8 mouse cellular contexts compared by ENCODE assay signal in genomic region chr7:108950762-108951331, GRCm38 (mm10). TPM values are rescaled to one million over a fixed set of nuclear protein-coding genes. Genes with fewer than 3 reads are reported as not detected.
DNase-seq lines count a peak whose midpoint lies in the region; ATAC-seq and TF ChIP-seq lines count a peak whose summit lies in the region.

No protein-coding gene starts in this region.

- no peak for TF ChIP-seq EP300 in liver, postnatal 0 days (IDR thresholded peaks at IDR 0.05; ENCODE audit: low read depth)

- peak; percentile 8 for DNase-seq in lung, embryonic 14.5 days
- no peak for DNase-seq in lung, postnatal 10 days
- peak; percentile 63 for DNase-seq in cerebellum, adult 11-12 months
- peak; percentile 68 for DNase-seq in layer of hippocampus, adult 11-12 months (ENCODE audit: low spot score)
- no peak for DNase-seq in liver, postnatal 0 days
- no peak for DNase-seq in lung, adult 18-20 months

- peak overlapping the region; percentile 82 for H3K4me2 ChIP-seq in lung, embryonic 14.5 days
- H3K4me2 ChIP-seq in forebrain, embryonic 16.5 days (ENCODE audit: low read length), result peak overlapping the region; percentile 86
- H3K4me2 ChIP-seq in liver, postnatal 0 days (ENCODE audit: low read depth, low read length), result peak overlapping the region; percentile 61
- H3K4me2 ChIP-seq in stomach, embryonic 15.5 days, result peak overlapping the region; percentile 72

- H3K27me3 ChIP-seq in lung, embryonic 14.5 days (ENCODE audit: insufficient read depth, low read length), result peaks cover 30% of the 10 kb centered on the region
- peaks cover 27% of the 10 kb centered on the region for H3K27me3 ChIP-seq in forebrain, embryonic 16.5 days (replicated peaks; ENCODE audit: control insufficient read depth, insufficient read depth, low read length)
- H3K27me3 ChIP-seq in liver, postnatal 0 days (ENCODE audit: insufficient read depth, low read length), result peaks cover 38% of the 10 kb centered on the region
- peaks cover 39% of the 10 kb centered on the region for H3K27me3 ChIP-seq in stomach, embryonic 15.5 days (replicated peaks)

- peak; percentile 19; the same call in 1 of the 2 replicates for ATAC-seq in lung, embryonic 14.5 days (ENCODE audit: insufficient read depth)
- ATAC-seq in forebrain, embryonic 16.5 days, result peak; percentile 42
- ATAC-seq in liver, postnatal 0 days, result no peak
- no peak for ATAC-seq in stomach, embryonic 15.5 days (ENCODE audit: insufficient read depth, low FRiP score, low read depth)

- no peak for TF ChIP-seq CTCF in lung, embryonic 14.5 days (IDR thresholded peaks at IDR 0.05; ENCODE audit: low read depth)
- TF ChIP-seq CTCF in liver, postnatal 0 days (IDR thresholded peaks at IDR 0.05; ENCODE audit: low read depth), result no peak

- H3K9me3 ChIP-seq in lung, embryonic 14.5 days (ENCODE audit: low read depth, low read length), result no peaks in the 10 kb centered on the region
- no peaks in the 10 kb centered on the region for H3K9me3 ChIP-seq in forebrain, embryonic 16.5 days (ENCODE audit: control insufficient read depth, low read length)
- H3K9me3 ChIP-seq in liver, postnatal 0 days (ENCODE audit: low read length), result no peaks in the 10 kb centered on the region
- no peaks in the 10 kb centered on the region for H3K9me3 ChIP-seq in stomach, embryonic 15.5 days

- no peaks in the 10 kb centered on the region for H3K4me1 ChIP-seq in lung, embryonic 14.5 days (ENCODE audit: insufficient read depth)
- peaks cover 12% of the 10 kb centered on the region for H3K4me1 ChIP-seq in forebrain, embryonic 16.5 days (replicated peaks; ENCODE audit: control insufficient read depth, insufficient read depth, low read length)
- peaks cover 2% of the 10 kb centered on the region; the same call in 1 of the 2 replicates for H3K4me1 ChIP-seq in liver, postnatal 0 days (ENCODE audit: insufficient read depth)
- H3K4me1 ChIP-seq in stomach, embryonic 15.5 days, result peaks cover 10% of the 10 kb centered on the region

- WGBS in lung, embryonic 14.5 days, result under 1% methylated on average over 52 of the region's 52 CpGs
- WGBS in forebrain, embryonic 16.5 days, result under 1% methylated on average over 52 of the region's 52 CpGs
- WGBS in liver, postnatal 0 days (ENCODE audit: insufficient replicate concordance), result 2% methylated on average over 51 of the region's 52 CpGs
- under 1% methylated on average over 52 of the region's 52 CpGs for WGBS in stomach, embryonic 15.5 days

- H3K4me3 ChIP-seq in lung, embryonic 14.5 days (ENCODE audit: low read depth, low read length), result peak overlapping the region; percentile 43
- H3K4me3 ChIP-seq in forebrain, embryonic 16.5 days (replicated peaks; ENCODE audit: low read length), result peak overlapping the region; percentile 78
- H3K4me3 ChIP-seq in liver, postnatal 0 days (ENCODE audit: low read depth, low read length), result peak overlapping the region; percentile 26; the same call in 1 of the 2 replicates
- peak overlapping the region; percentile 39 for H3K4me3 ChIP-seq in stomach, embryonic 15.5 days (replicated peaks)

- H3K36me3 ChIP-seq in lung, embryonic 14.5 days (ENCODE audit: insufficient read depth), result peaks cover 4% of the 10 kb centered on the region; the same call in 1 of the 2 replicates
- H3K36me3 ChIP-seq in forebrain, embryonic 16.5 days (ENCODE audit: control insufficient read depth, insufficient read depth), result no peaks in the 10 kb centered on the region; the same call in 1 of the 2 replicates
- H3K36me3 ChIP-seq in liver, postnatal 0 days (replicated peaks; ENCODE audit: insufficient read depth, low read length), result no peaks in the 10 kb centered on the region
- H3K36me3 ChIP-seq in stomach, embryonic 15.5 days, result no peaks in the 10 kb centered on the region

- no peak overlapping the region for H3K27ac ChIP-seq in lung, embryonic 14.5 days (ENCODE audit: low read depth)
- peak overlapping the region; percentile 66 for H3K27ac ChIP-seq in forebrain, embryonic 16.5 days (ENCODE audit: low read length)
- H3K27ac ChIP-seq in liver, postnatal 0 days (ENCODE audit: low read depth), result no peak overlapping the region
- H3K27ac ChIP-seq in stomach, embryonic 15.5 days, result no peak overlapping the region

- 0 out of 2 replicates have a peak overlapping the region, but pooled peaks have one; percentile 32 for H3K9ac ChIP-seq in lung, embryonic 14.5 days
- peak overlapping the region; percentile 76 for H3K9ac ChIP-seq in forebrain, embryonic 16.5 days (replicated peaks; ENCODE audit: low read depth, low read length)
- H3K9ac ChIP-seq in liver, postnatal 0 days (replicated peaks), result no peak overlapping the region
- no peak overlapping the region for H3K9ac ChIP-seq in stomach, embryonic 15.5 days

RNA-seq across cellular contexts. Expression of gene Tub, which starts 0.7 kb away (rescaled TPM):
- 2.0 and 2.2 TPM in 2 replicates for polyA plus RNA-seq in lung, embryonic 14.5 days (2014; fragmentation: Nextera tagmentation; extraction: Ambion mirVana)
- polyA plus RNA-seq in forebrain, embryonic 16.5 days (2015; fragmentation: Nextera tagmentation; extraction: Ambion mirVana), result 49.4 and 57.8 TPM in 2 replicates
- not detected in 2 replicates for polyA plus RNA-seq in liver, postnatal 0 days (2015; fragmentation: Nextera tagmentation; extraction: Ambion mirVana)
- 2.5 TPM in 2 replicates for polyA plus RNA-seq in stomach, embryonic 15.5 days (2015; fragmentation: Nextera tagmentation; extraction: Ambion mirVana)

RNA-seq across cellular contexts. Expression of gene Eif3f, which starts 16.6 kb away (rescaled TPM):
- 108 and 119 TPM in 2 replicates for polyA plus RNA-seq in lung, embryonic 14.5 days (2014; fragmentation: Nextera tagmentation; extraction: Ambion mirVana)
- 80.5 and 85.1 TPM in 2 replicates for polyA plus RNA-seq in forebrain, embryonic 16.5 days (2015; fragmentation: Nextera tagmentation; extraction: Ambion mirVana)
- polyA plus RNA-seq in liver, postnatal 0 days (2015; fragmentation: Nextera tagmentation; extraction: Ambion mirVana), result 34.6 and 36.9 TPM in 2 replicates
- 78.4 and 83.4 TPM in 2 replicates for polyA plus RNA-seq in stomach, embryonic 15.5 days (2015; fragmentation: Nextera tagmentation; extraction: Ambion mirVana)

RNA-seq across cellular contexts. Expression of gene Nlrp10, which starts 20.9 kb away (rescaled TPM):
- polyA plus RNA-seq in lung, embryonic 14.5 days (2014; fragmentation: Nextera tagmentation; extraction: Ambion mirVana), result 0.22 and 0.65 TPM in 2 replicates
- not detected in 2 replicates for polyA plus RNA-seq in forebrain, embryonic 16.5 days (2015; fragmentation: Nextera tagmentation; extraction: Ambion mirVana)
- not detected in 2 replicates for polyA plus RNA-seq in liver, postnatal 0 days (2015; fragmentation: Nextera tagmentation; extraction: Ambion mirVana)
- polyA plus RNA-seq in stomach, embryonic 15.5 days (2015; fragmentation: Nextera tagmentation; extraction: Ambion mirVana), result 0.12 and 0.23 TPM in 2 replicates

RNA-seq across cellular contexts. Expression of gene Olfr519, which starts 56.6 kb away (rescaled TPM):
- not detected in 2 replicates for polyA plus RNA-seq in lung, embryonic 14.5 days (2014; fragmentation: Nextera tagmentation; extraction: Ambion mirVana)
- polyA plus RNA-seq in forebrain, embryonic 16.5 days (2015; fragmentation: Nextera tagmentation; extraction: Ambion mirVana), result not detected in 2 replicates
- polyA plus RNA-seq in liver, postnatal 0 days (2015; fragmentation: Nextera tagmentation; extraction: Ambion mirVana), result not detected in 2 replicates
- polyA plus RNA-seq in stomach, embryonic 15.5 days (2015; fragmentation: Nextera tagmentation; extraction: Ambion mirVana), result not detected in 2 replicates

Comparison
In these comparisons a context has a peak if more than half of its experiments do, and no peak if none do; other contexts are left out.
1. DNase-seq: peak in lung, embryonic 14.5 days (single experiment), cerebellum, adult 11-12 months (single experiment) and layer of hippocampus, adult 11-12 months (single experiment); none in lung, postnatal 10 days (single experiment), liver, postnatal 0 days (single experiment) and lung, adult 18-20 months (0 of 2).
2. ATAC-seq: peak in lung, embryonic 14.5 days (single experiment) and forebrain, embryonic 16.5 days (single experiment); none in liver, postnatal 0 days (single experiment) and stomach, embryonic 15.5 days (single experiment).
3. H3K4me3 ChIP-seq: peak in every context shown above with its lines; median percentile 78 in forebrain, embryonic 16.5 days; 43 in lung, embryonic 14.5 days; 39 in stomach, embryonic 15.5 days; 26 in liver, postnatal 0 days.
4. H3K9ac ChIP-seq: peak in lung, embryonic 14.5 days (single experiment) and forebrain, embryonic 16.5 days (single experiment); none in liver, postnatal 0 days (single experiment) and stomach, embryonic 15.5 days (single experiment).
5. RNA of gene Tub, which starts 0.7 kb away (polyA plus RNA-seq): 49.4 to 57.8 TPM in forebrain, embryonic 16.5 days; 2.5 TPM in stomach, embryonic 15.5 days, 2.0 to 2.2 TPM in lung, embryonic 14.5 days and not detected in liver, postnatal 0 days; every median in the first group is over 10 times any median in the second.
6. Peak in every context shown above with its lines, with median percentiles within 50 percentile points of each other: H3K4me2 ChIP-seq.